Mouse (Mus musculus): ENCODE results near the gene Dcaf15.
A peak's percentile ranks its signal among the peaks of the same experiment; 100 is the strongest.

Dcaf15 gene

GRCm38 (mm10) chr8:84104697-84105609 lies at the start of gene Dcaf15:
Dcaf15 (minus strand) TSS chr8:84104768.
- ATAC-seq (ENCODE audit: low TSS enrichment) = peak; percentile 99

DNA sequence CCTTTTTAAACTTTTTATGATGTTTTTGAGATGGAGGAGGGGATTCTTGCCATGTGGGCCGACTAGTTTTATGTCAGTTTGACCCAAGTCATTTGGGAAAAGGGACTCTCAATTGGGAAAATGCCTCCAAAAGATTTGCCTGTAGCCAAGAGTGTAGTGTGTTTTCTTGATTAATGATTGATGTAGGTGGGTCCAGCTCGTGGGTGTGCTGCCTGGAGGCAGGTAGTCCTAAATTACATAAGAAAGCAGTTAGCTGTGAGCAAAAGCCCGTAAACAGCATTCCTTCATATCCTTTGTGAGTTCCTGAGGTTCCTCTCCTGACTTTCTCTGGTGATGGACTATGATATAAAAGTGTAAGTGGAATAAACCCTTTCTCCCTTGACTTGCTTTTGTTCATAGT lies 44.6 kb upstream of the Dcaf15 start:
- no peak for ATAC-seq (ENCODE audit: low TSS enrichment)

- no peak for ATAC-seq (ENCODE audit: low TSS enrichment)
Observed at GRCm38 (mm10) chr8:84148531-84148850, 43.9 kb upstream of the Dcaf15 start.

- peak; percentile 98 for ATAC-seq (ENCODE audit: low TSS enrichment)
Observed at GRCm38 (mm10) chr8:84147769-84148530, 43.4 kb upstream of the Dcaf15 start, which contains the start of the genes Cc2d1a and 4930432K21Rik. Cc2d1a (minus strand) TSS chr8:84147936. 4930432K21Rik (plus strand) TSS chr8:84148025.

DNA sequence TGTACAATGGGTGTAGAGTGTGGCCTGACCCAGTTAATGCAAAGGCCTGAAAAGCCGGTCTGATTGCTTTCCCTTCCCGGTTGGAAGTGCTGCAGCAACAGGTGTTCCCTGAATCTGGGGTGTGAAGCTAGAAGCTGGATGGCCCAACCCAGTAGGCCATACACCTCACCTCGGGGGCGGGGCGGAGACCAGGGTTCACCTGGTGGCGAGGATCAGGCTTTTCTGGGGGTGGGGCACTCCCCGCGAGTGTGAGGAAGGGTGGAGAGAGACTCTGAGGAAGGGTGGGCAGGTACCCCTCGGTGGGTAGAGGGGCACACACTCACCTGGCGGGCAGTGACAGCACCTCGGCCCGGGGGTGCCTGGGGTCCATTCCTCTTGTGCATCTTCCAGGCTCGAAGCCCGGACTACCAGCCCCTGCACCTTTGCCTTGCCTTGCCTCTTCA lies 42.8 kb upstream of the Dcaf15 start:
- no peak for ATAC-seq (ENCODE audit: low TSS enrichment)

- ATAC-seq (ENCODE audit: low TSS enrichment) = no peak
Observed at GRCm38 (mm10) chr8:84144636-84145245, 40.2 kb upstream of the Dcaf15 start.

- no peak for ATAC-seq (ENCODE audit: low TSS enrichment)
Observed at GRCm38 (mm10) chr8:84140838-84141237, 36.3 kb upstream of the Dcaf15 start.

GRCm38 (mm10) chr8:84137848-84138247 lies 33.3 kb upstream of the Dcaf15 start:
- ATAC-seq (ENCODE audit: low TSS enrichment) = no peak

DNA sequence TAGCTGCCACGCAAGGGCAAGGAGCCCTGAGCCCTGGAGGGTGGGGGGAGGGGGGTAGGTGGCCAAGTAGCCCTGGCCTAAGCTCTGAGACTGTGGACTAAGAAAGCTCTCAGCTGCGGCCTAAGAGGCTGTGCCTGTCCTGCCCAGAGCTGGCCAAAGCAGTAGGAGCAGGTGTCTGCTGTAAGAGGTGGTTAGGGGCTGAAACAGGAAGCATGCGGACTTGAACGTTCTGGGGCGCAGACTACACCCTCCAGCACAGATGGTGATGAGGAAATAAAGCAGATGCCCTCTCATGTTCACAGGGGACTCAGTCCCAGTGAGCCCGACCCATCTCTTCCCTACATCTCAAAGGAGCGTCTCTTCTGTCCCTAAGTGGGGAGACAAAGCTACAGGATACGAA lies 27.7 kb upstream of the Dcaf15 start:
- ATAC-seq (ENCODE audit: low TSS enrichment) = no peak

DNA sequence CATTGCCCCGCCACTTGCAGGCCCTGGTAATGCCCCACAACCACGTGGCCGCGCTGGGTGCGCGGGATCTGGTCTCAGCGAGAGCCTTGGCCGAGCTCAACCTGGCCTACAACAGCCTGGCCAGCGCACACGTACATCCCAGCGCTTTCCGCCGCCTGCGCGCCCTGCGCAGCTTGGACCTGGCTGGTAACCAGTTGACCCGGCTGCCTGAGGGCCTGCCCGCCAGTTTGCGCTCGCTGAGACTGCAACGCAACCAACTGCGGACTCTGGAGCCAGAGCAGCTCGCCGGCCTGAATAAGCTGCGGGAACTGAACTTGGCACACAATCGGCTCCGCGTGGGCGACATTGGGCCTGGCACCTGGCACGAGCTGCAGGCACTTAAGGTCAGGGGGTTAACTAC lies 26.2 kb upstream of the Dcaf15 start:
- no peak for ATAC-seq (ENCODE audit: low TSS enrichment)

- no peak for ATAC-seq (ENCODE audit: low TSS enrichment)
Observed at GRCm38 (mm10) chr8:84128277-84128676, 23.7 kb upstream of the Dcaf15 start.

- no peak for ATAC-seq (ENCODE audit: low TSS enrichment)
Observed at GRCm38 (mm10) chr8:84127202-84127901, 22.8 kb upstream of the Dcaf15 start.

DNA sequence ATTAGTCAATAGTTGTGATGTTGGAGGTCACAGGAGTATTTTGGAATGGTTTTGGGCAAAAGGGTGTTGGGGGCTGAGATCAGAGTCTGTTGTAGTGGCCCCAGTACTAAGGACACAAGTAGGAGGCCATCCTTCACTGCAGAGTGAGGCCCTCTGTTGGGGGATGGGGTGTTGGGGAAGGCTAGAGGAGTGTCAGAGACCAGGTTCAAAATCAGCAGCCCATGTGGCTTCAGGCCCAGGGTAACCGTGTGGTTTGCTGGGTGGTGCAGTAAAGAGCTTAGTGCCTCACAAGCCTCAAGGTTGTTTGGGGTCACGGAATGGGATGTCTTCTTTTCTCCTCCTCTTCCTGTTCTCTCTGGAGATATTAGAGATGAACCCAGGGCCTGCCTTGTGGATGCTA lies 22.2 kb upstream of the Dcaf15 start:
- ATAC-seq (ENCODE audit: low TSS enrichment) = no peak

DNA sequence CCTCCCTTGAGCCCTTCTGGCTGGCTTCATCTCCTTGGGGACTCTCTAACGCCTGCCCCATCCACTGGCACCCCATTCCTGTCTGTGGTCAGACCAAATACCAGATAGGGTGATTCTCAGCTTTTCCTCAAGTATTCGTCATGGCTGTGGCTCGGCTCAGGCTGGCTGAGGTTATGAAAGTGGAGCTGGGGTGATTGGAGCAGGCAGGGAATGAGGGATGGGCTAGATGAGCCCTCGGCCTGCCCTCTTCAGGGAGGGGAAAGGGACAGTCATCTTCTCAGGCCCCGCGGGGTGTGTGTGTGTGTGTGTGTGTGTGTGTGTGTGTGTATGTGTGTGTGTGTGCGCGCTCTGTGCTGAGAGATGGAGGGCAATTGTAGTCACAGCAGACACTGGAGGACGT lies 21.1 kb upstream of the Dcaf15 start, which contains the start of gene Podnl1:
Podnl1 (plus strand) TSS at position 334 of the 400 bp plus-strand sequence.
- no peak for ATAC-seq (ENCODE audit: low TSS enrichment)

- no peak for ATAC-seq (ENCODE audit: low TSS enrichment)
Observed at GRCm38 (mm10) chr8:84122151-84122550, 17.6 kb upstream of the Dcaf15 start.

DNA sequence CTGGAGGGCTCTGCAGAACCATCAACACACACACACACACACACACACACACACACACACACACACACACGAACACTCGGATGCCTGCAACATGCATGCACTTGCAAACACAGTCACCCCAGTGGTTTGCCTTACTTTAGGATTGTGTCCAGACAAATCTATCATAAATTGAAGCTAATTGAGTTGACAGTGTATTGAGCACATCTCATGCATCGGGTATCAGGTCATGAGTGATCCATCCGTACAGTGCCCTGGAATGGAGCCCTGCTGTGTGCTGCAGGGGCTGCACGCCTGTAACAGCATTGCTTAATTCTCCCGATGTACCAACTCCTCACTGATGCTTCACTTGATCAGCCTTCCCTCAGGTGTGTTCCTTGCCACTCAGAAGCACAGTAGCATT lies 11.1 kb upstream of the Dcaf15 start:
- no peak for ATAC-seq (ENCODE audit: low TSS enrichment)

DNA sequence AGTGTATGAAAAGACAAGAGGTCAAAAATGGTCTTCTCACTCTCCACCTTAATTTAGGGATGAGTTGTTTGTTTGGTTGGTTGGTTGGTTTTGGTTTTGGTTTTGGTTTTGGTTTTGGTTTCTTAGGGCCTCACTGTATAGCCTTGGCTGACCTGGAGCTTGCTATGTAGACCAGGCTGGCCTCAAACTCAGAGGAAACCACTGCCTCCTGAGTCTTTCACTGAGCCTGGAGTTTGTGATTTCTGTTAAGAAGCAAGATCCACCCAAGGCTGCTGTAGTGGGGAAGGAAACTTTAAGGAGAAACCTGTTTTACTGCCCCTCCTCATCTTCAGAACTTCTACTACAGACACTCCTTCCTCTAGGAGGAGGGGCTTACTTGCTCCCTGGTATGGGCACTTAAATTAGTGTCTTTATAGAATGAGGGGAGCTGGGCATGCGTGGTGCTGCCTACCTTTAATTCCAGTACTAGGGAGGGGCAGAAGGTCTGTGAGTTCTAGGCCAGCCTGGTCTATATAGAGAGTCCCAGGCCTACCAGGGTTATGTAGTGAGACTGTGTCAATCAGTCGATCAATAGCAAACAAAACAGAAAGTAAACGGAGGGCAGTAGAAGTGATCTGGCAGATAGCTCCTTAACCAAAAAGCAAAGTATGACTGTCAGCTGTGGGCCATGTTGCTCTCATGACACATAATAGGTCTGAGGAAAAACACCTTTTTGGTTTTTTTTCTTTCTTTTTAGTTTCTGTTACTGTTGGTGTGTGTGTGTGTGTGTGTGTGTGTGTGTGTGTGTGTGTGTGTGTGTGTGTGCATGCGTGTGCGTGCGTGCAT lies 1.9 kb upstream of the Dcaf15 start:
- no peak for ATAC-seq (ENCODE audit: low TSS enrichment)

- ATAC-seq (ENCODE audit: low TSS enrichment) = no peak
Observed at GRCm38 (mm10) chr8:84105676-84106075, 1.1 kb upstream of the Dcaf15 start.

GRCm38 (mm10) chr8:84104221-84104620 lies 347 bp downstream of the Dcaf15 start:
- no peak for ATAC-seq (ENCODE audit: low TSS enrichment)

- no peak for ATAC-seq (ENCODE audit: low TSS enrichment)
Observed at GRCm38 (mm10) chr8:84103601-84104000, 967 bp downstream of the Dcaf15 start.

Data from frontal cortex, adult (tissue).